Comparison of ENCODE assay signal across 8 mouse cellular contexts in genomic region chr4:116491119-116491536, GRCm38 (mm10). TPM values are rescaled to one million over a fixed set of nuclear protein-coding genes. Genes with fewer than 3 reads are reported as not detected.
DNase-seq lines count a peak whose midpoint lies in the region; ATAC-seq and TF ChIP-seq lines count a peak whose summit lies in the region.

No protein-coding gene starts in this region.

- no peak overlapping the region for H3K4me3 ChIP-seq in forebrain, postnatal 0 days (ENCODE audit: low read depth, low read length)
- H3K4me3 ChIP-seq in forebrain, embryonic 13.5 days = no peak overlapping the region
- H3K4me3 ChIP-seq in G1E (ENCODE audit: low read depth, low read length) = no peak overlapping the region
- no peak overlapping the region for H3K4me3 ChIP-seq in kidney, postnatal 0 days (replicated peaks; ENCODE audit: low read depth, low read length)
- H3K4me3 ChIP-seq in stomach, embryonic 15.5 days (replicated peaks) = no peak overlapping the region
- H3K4me3 ChIP-seq in hindbrain, embryonic 10.5 days = no peak overlapping the region

- 0 out of 2 replicates have a peak, but pooled peaks cover 4% of the 10 kb centered on the region for H3K9me3 ChIP-seq in forebrain, postnatal 0 days (ENCODE audit: low read length)
- H3K9me3 ChIP-seq in forebrain, embryonic 13.5 days (replicated peaks) = no peaks in the 10 kb centered on the region
- 0 out of 2 replicates have a peak, but pooled peaks cover 3% of the 10 kb centered on the region for H3K9me3 ChIP-seq in G1E (replicated peaks)
- no peaks in the 10 kb centered on the region for H3K9me3 ChIP-seq in kidney, postnatal 0 days (replicated peaks; ENCODE audit: low read length)
- H3K9me3 ChIP-seq in stomach, embryonic 15.5 days = no peaks in the 10 kb centered on the region
- no peaks in the 10 kb centered on the region for H3K9me3 ChIP-seq in hindbrain, embryonic 10.5 days

- no peaks in the 10 kb centered on the region for H3K4me1 ChIP-seq in forebrain, postnatal 0 days (ENCODE audit: insufficient read depth)
- H3K4me1 ChIP-seq in forebrain, embryonic 13.5 days = no peaks in the 10 kb centered on the region
- H3K4me1 ChIP-seq in G1E (ENCODE audit: insufficient read depth, low read depth, low read length) = peaks cover 21% of the 10 kb centered on the region
- no peaks in the 10 kb centered on the region for H3K4me1 ChIP-seq in kidney, postnatal 0 days (replicated peaks; ENCODE audit: insufficient read depth, low read length)
- peaks cover 10% of the 10 kb centered on the region; the same call in 1 of the 2 replicates for H3K4me1 ChIP-seq in stomach, embryonic 15.5 days
- no peaks in the 10 kb centered on the region for H3K4me1 ChIP-seq in hindbrain, embryonic 10.5 days (replicated peaks)

- H3K27ac ChIP-seq in forebrain, postnatal 0 days (ENCODE audit: low read depth, low read length) = no peak overlapping the region
- H3K27ac ChIP-seq in forebrain, embryonic 13.5 days = no peak overlapping the region
- peak overlapping the region; percentile 56 for H3K27ac ChIP-seq in kidney, postnatal 0 days
- H3K27ac ChIP-seq in stomach, embryonic 15.5 days = no peak overlapping the region
- H3K27ac ChIP-seq in hindbrain, embryonic 10.5 days = no peak overlapping the region

- WGBS in forebrain, postnatal 0 days = 32% methylated on average over 2 of the region's 2 CpGs
- 71% methylated on average over 2 of the region's 2 CpGs for WGBS in forebrain, embryonic 13.5 days
- 57% methylated on average over 2 of the region's 2 CpGs for WGBS in kidney, postnatal 0 days
- 37% methylated on average over 2 of the region's 2 CpGs for whole genome bisulfite sequencing in stomach, embryonic 15.5 days
- WGBS in hindbrain, embryonic 10.5 days = 84% methylated on average over 2 of the region's 2 CpGs

- H3K36me3 ChIP-seq in forebrain, postnatal 0 days (ENCODE audit: insufficient read depth) = no peaks in the 10 kb centered on the region
- H3K36me3 ChIP-seq in forebrain, embryonic 13.5 days (ENCODE audit: poor library complexity, severe bottlenecking) = no peaks in the 10 kb centered on the region
- H3K36me3 ChIP-seq in G1E (replicated peaks) = no peaks in the 10 kb centered on the region
- no peaks in the 10 kb centered on the region for H3K36me3 ChIP-seq in kidney, postnatal 0 days (ENCODE audit: insufficient read depth, low read length)
- no peaks in the 10 kb centered on the region for H3K36me3 ChIP-seq in stomach, embryonic 15.5 days
- H3K36me3 ChIP-seq in hindbrain, embryonic 10.5 days = no peaks in the 10 kb centered on the region

- ATAC-seq in forebrain, postnatal 0 days = no peak
- no peak for ATAC-seq in forebrain, embryonic 13.5 days
- peak; percentile 93 for ATAC-seq in G1E (ENCODE audit: extremely low read depth, insufficient number of reproducible peaks, low FRiP score, poor library complexity, severe bottlenecking)
- no peak for ATAC-seq in kidney, postnatal 0 days (replicated peaks; ENCODE audit: low FRiP score, low read depth)
- ATAC-seq in stomach, embryonic 15.5 days (ENCODE audit: insufficient read depth, low FRiP score, low read depth) = peak; percentile 70

- DNase-seq in forebrain, postnatal 0 days = peak; percentile 20
- peak; percentile 22 for DNase-seq in G1E (ENCODE audit: low spot score)
- peak; percentile 37 to 43 for DNase-seq in heart, adult 9 months (ENCODE audit: low spot score in 2 of 2)
- peak; percentile 57 for DNase-seq in kidney, postnatal 0 days (ENCODE audit: low spot score)
- no peak for DNase-seq in hindbrain, embryonic 10.5 days (ENCODE audit: low spot score)
- DNase-seq in thymus, postnatal 4 days = no peak

- no peak overlapping the region for H3K9ac ChIP-seq in forebrain, postnatal 0 days
- H3K9ac ChIP-seq in forebrain, embryonic 13.5 days = no peak overlapping the region
- H3K9ac ChIP-seq in kidney, postnatal 0 days (ENCODE audit: low read depth, low read length) = no peak overlapping the region
- H3K9ac ChIP-seq in stomach, embryonic 15.5 days = no peak overlapping the region

- no peaks in the 10 kb centered on the region for H3K27me3 ChIP-seq in forebrain, postnatal 0 days (ENCODE audit: insufficient read depth, low read length)
- H3K27me3 ChIP-seq in forebrain, embryonic 13.5 days = no peaks in the 10 kb centered on the region
- H3K27me3 ChIP-seq in G1E (ENCODE audit: insufficient read depth, low read length) = peaks cover 13% of the 10 kb centered on the region
- H3K27me3 ChIP-seq in kidney, postnatal 0 days (ENCODE audit: insufficient read depth, low read length) = no peaks in the 10 kb centered on the region
- no peaks in the 10 kb centered on the region for H3K27me3 ChIP-seq in stomach, embryonic 15.5 days (replicated peaks)
- H3K27me3 ChIP-seq in hindbrain, embryonic 10.5 days (ENCODE audit: insufficient read depth, poor library complexity, severe bottlenecking) = no peaks in the 10 kb centered on the region

- no peak for TF ChIP-seq CTCF in forebrain, postnatal 0 days (IDR thresholded peaks at IDR 0.05; ENCODE audit: low read depth)
- TF ChIP-seq CTCF in G1E (IDR thresholded peaks at IDR 0.05; ENCODE audit: low read depth, low read length) = no peak
- no peak for TF ChIP-seq CTCF in kidney, postnatal 0 days (IDR thresholded peaks at IDR 0.05; ENCODE audit: low read depth)

- H3K4me2 ChIP-seq in forebrain, postnatal 0 days (ENCODE audit: low read depth) = no peak overlapping the region
- no peak overlapping the region for H3K4me2 ChIP-seq in forebrain, embryonic 13.5 days
- H3K4me2 ChIP-seq in kidney, postnatal 0 days (ENCODE audit: low read length) = no peak overlapping the region
- no peak overlapping the region for H3K4me2 ChIP-seq in stomach, embryonic 15.5 days

RNA-seq across cellular contexts. Expression of gene Ipp, which starts 16.2 kb away (rescaled TPM):
- total RNA-seq in forebrain, postnatal 0 days (2014; rRNA removed) = 6.6 and 8.4 TPM in 2 replicates
- 8.7 and 12.4 TPM in 2 replicates for polyA plus RNA-seq in forebrain, postnatal 0 days (2015; fragmentation: Nextera tagmentation; extraction: Ambion mirVana)
- 19.8 and 21.0 TPM in 2 replicates for polyA plus RNA-seq in forebrain, embryonic 13.5 days (2015; fragmentation: Nextera tagmentation; extraction: Ambion mirVana)
- total RNA-seq in G1E (2014; fragmentation: Nextera tagmentation) (8.5 and 11.8 TPM in 2 replicates), G1E (2017) (11.8 and 14.0 TPM in 2 replicates)
- 2.0 and 2.1 TPM in 2 replicates for polyA plus RNA-seq in G1E (2012)
- polyA plus RNA-seq in kidney, postnatal 0 days (2015; fragmentation: Nextera tagmentation; extraction: Ambion mirVana) = 15.5 and 16.2 TPM in 2 replicates
- 14.0 and 15.2 TPM in 2 replicates for polyA plus RNA-seq in stomach, embryonic 15.5 days (2015; fragmentation: Nextera tagmentation; extraction: Ambion mirVana)
- 12.5 and 17.5 TPM in 2 replicates for polyA plus RNA-seq in hindbrain, embryonic 10.5 days (2016; fragmentation: Nextera tagmentation; extraction: Ambion mirVana)

RNA-seq across cellular contexts. Expression of gene Mast2, which starts 27.1 kb away (rescaled TPM):
- total RNA-seq in forebrain, postnatal 0 days (2014; rRNA removed) = 73.6 and 95.1 TPM in 2 replicates
- 25.7 and 36.2 TPM in 2 replicates for polyA plus RNA-seq in forebrain, postnatal 0 days (2015; fragmentation: Nextera tagmentation; extraction: Ambion mirVana)
- 29.8 and 32.4 TPM in 2 replicates for polyA plus RNA-seq in forebrain, embryonic 13.5 days (2015; fragmentation: Nextera tagmentation; extraction: Ambion mirVana)
- total RNA-seq in G1E (2014; fragmentation: Nextera tagmentation) (52.8 and 64.7 TPM in 2 replicates), G1E (2017) (10.4 and 10.7 TPM in 2 replicates)
- polyA plus RNA-seq in G1E (2012) = 54.9 and 63.0 TPM in 2 replicates
- polyA plus RNA-seq in kidney, postnatal 0 days (2015; fragmentation: Nextera tagmentation; extraction: Ambion mirVana) = 7.4 and 8.8 TPM in 2 replicates
- 13.0 and 14.3 TPM in 2 replicates for polyA plus RNA-seq in stomach, embryonic 15.5 days (2015; fragmentation: Nextera tagmentation; extraction: Ambion mirVana)
- polyA plus RNA-seq in hindbrain, embryonic 10.5 days (2016; fragmentation: Nextera tagmentation; extraction: Ambion mirVana) = 17.6 and 19.5 TPM in 2 replicates

Comparison
In these comparisons a context has a peak if more than half of its experiments do, and no peak if none do; other contexts are left out.
1. ATAC-seq: peak in G1E (single experiment) and stomach, embryonic 15.5 days (single experiment); none in forebrain, postnatal 0 days (single experiment), forebrain, embryonic 13.5 days (single experiment) and kidney, postnatal 0 days (single experiment).
2. DNase-seq: peak in forebrain, postnatal 0 days (single experiment), G1E (single experiment), heart, adult 9 months (2 of 2) and kidney, postnatal 0 days (single experiment); none in hindbrain, embryonic 10.5 days (single experiment) and thymus, postnatal 4 days (single experiment).